Comparison of ENCODE assay signal across 9 mouse cellular contexts in genomic region chr14:16219015-16219414, GRCm38 (mm10). TPM values are rescaled to one million over a fixed set of nuclear protein-coding genes. Genes with fewer than 3 reads are reported as not detected.
DNase-seq lines count a peak whose midpoint lies in the region; ATAC-seq lines count a peak whose summit lies in the region.
"Had no signal": no experiment of that assay in that cellular context is flagged by ENCODE, and none has a peak within 500 bp of the region (broad histone marks: within the 10 kb centered on the region; RNA-seq: fewer than 3 reads in every experiment).

No protein-coding gene starts in this region.

- H3K9me3 ChIP-seq in kidney, embryonic 14.5 days (ENCODE audit: control insufficient read depth, low read length): no peaks in the 10 kb centered on the region
- no peaks in the 10 kb centered on the region for H3K9me3 ChIP-seq in heart, embryonic 11.5 days (replicated peaks; ENCODE audit: control insufficient read depth, low read length)

- intact Hi-C loops in heart, postnatal 36 days (cut with DNase I): loop anchor here (1.0 kb wide), 1 partner anchor 161 kb away; no protein-coding TSS in a partner anchor

- no peaks in the 10 kb centered on the region for H3K4me1 ChIP-seq in kidney, embryonic 14.5 days (ENCODE audit: control insufficient read depth, insufficient read depth, low read length)
- H3K4me1 ChIP-seq in heart, embryonic 11.5 days (ENCODE audit: control insufficient read depth, insufficient read depth, low read length): no peaks in the 10 kb centered on the region

- ATAC-seq in kidney, embryonic 14.5 days (ENCODE audit: low FRiP score, low TSS enrichment): no peak
- ATAC-seq in activated CD4-positive, CD25-positive, alpha-beta regulatory T cell, adult 4 months: peak; percentile 40
- ATAC-seq in heart, embryonic 11.5 days (replicated peaks; ENCODE audit: insufficient number of reproducible peaks, low FRiP score, low TSS enrichment): no peak

- peak; percentile 7 for DNase-seq in adrenal gland, postnatal 10 days
- DNase-seq in adrenal gland, adult 18-20 months (ENCODE audit: low spot score in 2 of 2): no peak
- DNase-seq in kidney, postnatal 14 days: peak; percentile 32
- DNase-seq in lung, postnatal 14 days: peak; percentile 25
- DNase-seq in heart, postnatal 36 days: no peak

- H3K4me2 ChIP-seq in kidney, embryonic 14.5 days (replicated peaks; ENCODE audit: low read depth, low read length): no peak overlapping the region
- H3K4me2 ChIP-seq in heart, embryonic 11.5 days: no peak overlapping the region

- H3K27ac ChIP-seq in kidney, embryonic 14.5 days (ENCODE audit: low read depth, low read length): no peak overlapping the region
- no peak overlapping the region for H3K27ac ChIP-seq in heart, embryonic 11.5 days (ENCODE audit: low read depth, low read length)

- H3K27me3 ChIP-seq in kidney, embryonic 14.5 days (ENCODE audit: control insufficient read depth, insufficient read depth, low read length): no peaks in the 10 kb centered on the region
- no peaks in the 10 kb centered on the region for H3K27me3 ChIP-seq in heart, embryonic 11.5 days (ENCODE audit: control insufficient read depth, insufficient read depth, low read length)

- no peak overlapping the region for H3K9ac ChIP-seq in kidney, embryonic 14.5 days (ENCODE audit: low read depth, low read length)
- no peak overlapping the region for H3K9ac ChIP-seq in heart, embryonic 11.5 days (ENCODE audit: low read depth, low read length)

- 59% methylated on average over 2 of the region's 2 CpGs for WGBS in kidney, embryonic 14.5 days
- 50% methylated on average over 2 of the region's 2 CpGs for WGBS in heart, embryonic 11.5 days (ENCODE audit: insufficient replicate concordance)

- no peak overlapping the region for H3K4me3 ChIP-seq in kidney, embryonic 14.5 days (ENCODE audit: low read length)
- no peak overlapping the region for H3K4me3 ChIP-seq in heart, embryonic 11.5 days (ENCODE audit: low read depth, low read length)
- H3K4me3 ChIP-seq: erythroblast, embryonic 14.5 days had no signal

- no peaks in the 10 kb centered on the region for H3K36me3 ChIP-seq in kidney, embryonic 14.5 days (ENCODE audit: control insufficient read depth, insufficient read depth, low read length)
- no peaks in the 10 kb centered on the region for H3K36me3 ChIP-seq in heart, embryonic 11.5 days (ENCODE audit: control insufficient read depth, insufficient read depth, low read length)

RNA-seq across cellular contexts. Expression of gene Ngly1, which starts 30.1 kb away (rescaled TPM):
- 10 to 100 TPM; 48.5 to 52.5 TPM for total RNA-seq in adrenal gland, postnatal 10 days (2021)
- total RNA-seq in adrenal gland, adult 18-20 months (2021): 10 to 100 TPM; 44.1 to 44.8 TPM
- polyA plus RNA-seq in kidney, embryonic 14.5 days (2014; fragmentation: Nextera tagmentation; extraction: Ambion mirVana): 28.4 and 36.6 TPM in 2 replicates
- 10 to 100 TPM; 70.5 to 98.9 TPM for polyA plus RNA-seq in activated CD4-positive, CD25-positive, alpha-beta regulatory T cell, adult 4 months (2017; shearing (Covaris generic))
- polyA plus RNA-seq in heart, embryonic 11.5 days (2014; fragmentation: Nextera tagmentation; extraction: Ambion mirVana): 22.3 and 25.5 TPM in 2 replicates
- total RNA-seq in heart, postnatal 36 days (2021): 10 to 100 TPM; 36.7 to 37.1 TPM

RNA-seq across cellular contexts. Expression of gene Oxsm, which starts 30.6 kb away (rescaled TPM):
- total RNA-seq in adrenal gland, postnatal 10 days (2021): 10 to 100 TPM; 22.1 to 26.7 TPM
- total RNA-seq in adrenal gland, adult 18-20 months (2021): 10 to 100 TPM; 15.7 to 16.7 TPM
- polyA plus RNA-seq in kidney, embryonic 14.5 days (2014; fragmentation: Nextera tagmentation; extraction: Ambion mirVana): 0.64 and 2.3 TPM in 2 replicates
- polyA plus RNA-seq in activated CD4-positive, CD25-positive, alpha-beta regulatory T cell, adult 4 months (2017; shearing (Covaris generic)): 1 to 10 TPM; 5.1 to 5.3 TPM
- polyA plus RNA-seq in heart, embryonic 11.5 days (2014; fragmentation: Nextera tagmentation; extraction: Ambion mirVana): 2.0 and 2.3 TPM in 2 replicates
- total RNA-seq in heart, postnatal 36 days (2021): 10 to 100 TPM; 22.0 to 22.9 TPM

Comparison
In these comparisons a context has a peak if more than half of its experiments do, and no peak if none do; other contexts are left out.
1. DNase-seq: peak in adrenal gland, postnatal 10 days (single experiment), kidney, postnatal 14 days (single experiment) and lung, postnatal 14 days (single experiment); none in adrenal gland, adult 18-20 months (0 of 2) and heart, postnatal 36 days (0 of 2).